Mouse (Mus musculus) NIH3T3 (cell line): ENCODE data around the gene Tspyl2.
A peak's percentile ranks its signal among the peaks of the same experiment; 100 is the strongest.
"Not testable (repeated sequence)": the region's sequence is repeated elsewhere in the genome, so short reads cannot be mapped to it uniquely, and the experiment has no call there.

Experiments
- DNase-seq: peaks from one replicate; pipeline ENCODE4 v3.0.0-alpha.2; 2012; ENCODE audit warnings: low read depth

Gene Tspyl2

DNA sequence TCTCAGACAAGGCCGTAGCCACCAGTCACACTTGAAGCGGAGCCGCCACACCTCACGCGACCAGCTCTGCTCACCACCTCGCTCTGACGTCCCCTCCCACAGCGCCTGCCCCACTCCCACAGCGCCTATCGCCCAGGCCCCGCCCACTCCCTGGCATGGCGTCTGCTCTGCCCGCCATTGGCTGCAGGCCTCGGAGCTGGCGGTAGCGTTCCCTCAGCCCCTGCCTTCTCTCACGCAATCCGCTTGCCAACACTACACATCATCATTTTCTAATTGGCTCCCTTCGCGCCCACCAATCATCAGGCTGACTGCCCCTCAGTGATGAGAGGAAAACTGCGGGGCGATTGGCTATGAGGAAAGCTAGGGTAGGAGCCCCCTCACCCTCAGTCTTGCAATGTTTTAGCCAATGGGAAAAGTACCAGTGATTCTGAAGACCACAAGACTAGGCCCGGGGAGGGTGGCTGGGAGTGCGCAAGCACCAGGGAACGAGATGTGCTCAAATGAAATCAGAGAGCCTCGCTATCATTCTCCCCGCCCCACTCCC is at the start of gene Tspyl2:
Gene Tspyl2, minus strand, starts transcription at position 68 of the 544 bp plus-strand sequence.
- peak; percentile 96 for DNase-seq

GRCm38 (mm10) chrX:152368397-152369273 is 26.4 kb upstream of the Tspyl2 start, which contains the start of gene Gpr173:
Gpr173 (minus strand) TSS chrX:152368704.
- DNase-seq: peak; percentile 75

DNA sequence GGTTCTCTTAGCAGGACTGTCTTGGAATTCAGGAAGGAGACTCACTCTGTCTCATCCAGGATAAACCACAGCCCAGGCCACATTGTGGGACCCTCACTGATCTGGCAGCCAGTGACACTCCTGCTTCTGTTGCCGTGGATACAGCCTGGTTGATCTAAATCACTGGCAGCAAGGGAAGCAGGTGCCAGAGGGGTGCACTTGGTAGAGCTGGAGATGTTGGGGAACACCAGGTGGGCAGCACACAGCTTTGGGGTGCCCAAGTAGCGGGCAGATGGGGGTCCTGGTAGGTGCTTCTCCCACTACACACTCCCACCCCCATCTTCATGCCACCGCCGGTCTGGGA is 25.8 kb upstream of the Tspyl2 start:
- no peak for DNase-seq

GRCm38 (mm10) chrX:152366418-152366817 is 24.2 kb upstream of the Tspyl2 start:
- DNase-seq: peak; percentile 60

DNA sequence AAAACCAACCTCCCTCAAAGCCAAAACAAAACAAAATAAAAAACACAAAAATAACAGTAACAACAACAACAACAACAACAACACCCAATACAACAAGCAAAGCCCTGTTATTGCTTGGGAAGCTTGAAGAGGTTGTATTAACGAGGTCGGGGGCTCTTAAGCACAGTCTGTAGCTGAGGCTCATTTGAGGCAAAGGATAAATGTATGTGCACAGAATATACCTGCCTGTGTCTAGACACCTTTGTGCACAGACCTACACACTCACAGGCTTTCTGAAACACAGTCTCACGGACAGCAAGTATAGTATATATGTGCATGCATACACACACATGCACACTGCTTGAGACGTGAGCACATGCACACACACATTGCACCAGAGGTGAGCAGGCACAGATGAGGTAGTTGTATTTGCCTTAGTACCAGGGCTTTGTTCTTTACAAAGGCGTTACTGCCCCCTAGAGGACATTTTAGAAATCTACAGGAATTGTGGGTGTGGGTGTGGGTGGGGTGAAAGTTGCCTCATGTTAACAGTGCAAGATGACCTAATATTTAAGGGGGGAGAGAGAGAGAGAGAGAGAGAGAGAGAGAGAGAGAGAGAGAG is 10.4 kb upstream of the Tspyl2 start:
- peak; percentile 82 for DNase-seq

- DNase-seq: no peak
Observed at GRCm38 (mm10) chrX:152347041-152347440, 4.8 kb upstream of the Tspyl2 start.

- no peak for DNase-seq
Observed at GRCm38 (mm10) chrX:152346587-152346986, 4.4 kb upstream of the Tspyl2 start.

DNA sequence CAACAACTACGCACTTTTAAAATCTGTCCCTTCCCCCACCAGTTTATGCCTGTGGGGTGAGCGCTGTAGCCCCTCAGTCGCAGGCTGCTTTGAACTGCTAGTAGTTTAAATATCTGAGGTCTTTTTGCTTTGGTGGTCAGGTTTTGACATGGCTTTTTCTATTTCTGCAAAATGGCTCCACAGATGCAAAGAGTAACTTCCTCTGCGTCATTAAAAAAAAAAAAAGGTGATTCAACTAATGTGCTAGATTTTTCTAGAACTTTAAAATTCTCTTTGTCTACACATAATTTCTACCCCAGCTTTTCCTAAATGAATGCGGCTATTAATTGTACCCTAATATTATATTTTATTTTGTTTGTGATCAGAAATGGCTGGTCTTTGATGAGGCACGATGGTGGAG is 678 bp upstream of the Tspyl2 start:
- DNase-seq: no peak

DNA sequence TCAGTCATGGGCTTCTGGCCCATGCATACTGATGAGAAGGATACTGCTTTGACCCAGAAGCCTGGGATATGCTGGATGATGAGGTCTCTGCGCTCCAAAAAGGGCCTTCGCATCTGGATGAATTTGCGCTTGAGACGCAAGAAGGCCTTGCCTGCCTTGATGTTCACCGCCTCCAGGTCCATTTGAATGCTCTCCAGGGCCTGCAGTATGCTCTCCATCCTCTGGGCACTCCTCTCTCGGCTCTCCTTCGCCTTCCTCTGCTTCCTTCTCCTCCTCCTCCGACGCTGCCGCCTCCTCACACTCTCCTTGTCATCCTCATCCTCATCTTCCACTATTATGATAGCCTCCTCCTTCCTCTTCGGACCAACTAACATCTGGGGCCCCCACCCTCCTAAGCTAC is 729 bp downstream of the Tspyl2 start:
- peak; percentile 32 for DNase-seq

GRCm38 (mm10) chrX:152336546-152337332 is 5.5 kb downstream of the Tspyl2 start:
- DNase-seq: peak; percentile 95

- DNase-seq: not testable (repeated sequence)
Observed at GRCm38 (mm10) chrX:152336123-152336522, 6.1 kb downstream of the Tspyl2 start.

DNA sequence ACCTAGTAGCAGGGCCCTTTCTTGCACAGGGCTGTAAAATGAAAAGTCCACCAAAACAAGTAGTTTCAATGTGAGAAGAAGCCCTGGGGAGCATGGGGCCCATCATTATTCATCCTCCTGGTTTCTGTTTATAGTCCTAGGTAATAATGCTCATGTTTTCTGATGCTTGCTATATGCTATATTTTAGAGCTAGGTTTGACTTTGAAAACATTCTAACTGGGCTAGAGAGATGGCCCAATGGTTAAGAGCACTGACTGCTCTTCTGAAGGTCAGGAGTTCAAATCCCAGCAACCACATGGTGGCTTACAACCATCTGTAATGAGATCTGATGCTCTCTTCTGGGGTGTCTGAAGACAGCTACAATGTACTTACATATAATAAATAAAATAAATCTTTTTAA is 12.8 kb downstream of the Tspyl2 start:
- not testable (repeated sequence) for DNase-seq

DNA sequence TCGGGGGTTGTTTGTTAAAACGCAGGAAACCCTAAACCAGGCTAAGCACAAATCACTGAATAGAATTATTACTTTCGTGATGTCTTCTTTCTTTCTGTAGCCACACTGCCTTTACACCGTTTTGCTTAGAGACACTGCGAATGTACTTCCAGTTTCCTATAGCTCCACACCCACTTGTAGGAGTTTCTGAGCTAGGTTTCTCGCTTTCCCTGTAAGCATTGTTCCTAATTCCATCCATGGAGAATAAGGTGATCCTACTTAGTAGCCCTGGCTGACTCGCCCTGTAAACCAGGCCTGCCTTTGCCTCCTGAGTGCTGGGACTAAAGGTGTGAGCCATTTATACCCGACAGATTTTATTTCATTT is 14.6 kb downstream of the Tspyl2 start:
- no peak for DNase-seq

- DNase-seq: peak; percentile 91
Observed at GRCm38 (mm10) chrX:152326996-152327688, 15.1 kb downstream of the Tspyl2 start, which contains the start of gene Kantr. Kantr (minus strand) TSS chrX:152327495.

DNA sequence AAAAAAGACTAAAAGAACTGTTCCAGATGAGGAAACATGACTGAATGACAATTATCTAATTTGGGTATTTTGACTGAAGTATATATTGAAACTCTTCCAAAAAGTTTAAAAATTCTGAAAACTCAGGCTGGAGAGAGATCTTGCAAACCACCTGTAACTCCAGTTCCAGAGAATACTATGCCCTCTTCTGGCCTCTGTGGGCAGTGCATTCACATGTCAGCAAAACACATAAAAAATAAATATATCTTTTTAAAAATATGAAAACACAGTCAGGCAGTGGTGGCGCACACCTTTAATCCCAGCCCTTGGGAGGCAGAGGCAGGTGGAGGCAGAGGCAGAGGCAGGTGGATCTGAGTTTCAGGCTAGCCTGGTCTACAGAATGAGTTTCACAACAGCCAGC is 18.6 kb downstream of the Tspyl2 start:
- DNase-seq: peak; percentile 25

DNA sequence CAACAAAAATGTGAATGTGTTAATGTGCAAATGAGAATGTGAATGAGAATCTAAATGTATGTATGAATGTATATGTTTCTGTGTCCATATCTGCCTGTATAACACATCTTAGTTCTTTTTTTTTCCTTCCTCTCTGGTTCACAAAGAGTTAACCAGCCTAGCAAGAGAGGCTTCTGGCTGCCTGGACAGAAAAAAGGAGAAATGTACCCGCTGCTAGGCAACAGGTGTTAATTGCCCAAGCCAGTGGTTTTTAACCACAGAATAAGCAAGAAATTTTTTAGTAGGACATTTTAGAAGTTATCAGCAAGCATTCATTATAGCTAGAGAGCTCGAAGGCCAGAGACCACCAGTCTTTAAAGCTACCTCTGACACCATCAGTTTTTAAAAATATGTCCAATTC is 19.4 kb downstream of the Tspyl2 start:
- DNase-seq: no peak

DNA sequence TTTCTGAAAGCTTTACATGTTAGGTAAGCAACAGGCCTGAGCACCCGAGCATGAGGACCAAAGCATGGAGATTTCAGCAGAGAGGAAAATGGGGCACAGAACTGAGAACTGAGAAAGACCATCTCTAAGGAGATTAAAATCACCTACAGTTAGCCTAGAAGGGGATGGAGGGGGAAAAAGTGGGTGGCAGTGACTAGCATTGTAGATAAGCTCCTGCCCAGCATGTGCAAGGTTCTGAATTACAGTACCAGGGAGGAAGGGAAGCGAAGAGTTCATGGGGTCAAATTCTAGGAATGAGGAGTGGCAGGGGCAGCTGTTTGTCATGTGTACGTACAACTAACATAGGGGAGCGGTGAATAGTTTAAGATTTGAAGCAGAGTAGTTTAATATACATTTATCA is 21.7 kb downstream of the Tspyl2 start:
- no peak for DNase-seq

DNA sequence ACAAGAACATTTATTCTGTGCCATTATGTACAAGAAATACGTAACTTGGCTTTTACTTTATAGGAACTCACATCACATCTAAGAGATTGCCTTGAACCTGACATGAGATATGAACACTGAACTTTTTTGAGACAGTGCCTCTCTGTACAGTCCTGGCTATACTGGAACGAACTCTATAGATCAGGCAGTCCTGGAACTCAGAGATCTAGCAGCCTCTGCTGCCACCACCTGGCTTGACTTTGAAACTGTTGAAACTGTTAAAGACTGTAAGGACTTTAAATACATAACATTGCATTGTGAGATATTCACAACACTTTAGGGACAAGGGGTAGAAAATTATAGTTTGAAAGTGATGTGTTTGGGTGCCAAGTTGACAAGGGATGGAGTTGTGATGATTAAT is 34.3 kb downstream of the Tspyl2 start:
- peak; percentile 58 for DNase-seq

DNA sequence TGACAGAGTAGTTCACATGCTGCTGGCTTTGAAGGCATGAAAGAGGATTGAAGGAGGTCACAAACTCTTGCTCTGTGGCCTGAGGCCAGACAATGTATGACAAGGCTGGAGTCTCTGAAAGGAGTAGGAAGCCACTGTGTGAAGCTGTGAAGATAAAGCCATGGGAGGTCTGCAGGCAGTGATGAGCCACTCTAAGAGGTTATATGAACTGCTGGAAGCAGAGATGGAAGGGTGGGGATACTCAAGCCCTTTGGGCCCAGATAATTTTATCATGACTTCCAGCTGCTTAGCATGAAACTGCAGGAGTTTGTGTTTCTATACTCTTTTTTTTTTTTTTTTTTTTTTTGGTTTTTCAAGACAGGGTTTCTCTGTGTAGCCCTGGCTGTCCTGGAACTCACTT is 34.9 kb downstream of the Tspyl2 start:
- no peak for DNase-seq

DNA sequence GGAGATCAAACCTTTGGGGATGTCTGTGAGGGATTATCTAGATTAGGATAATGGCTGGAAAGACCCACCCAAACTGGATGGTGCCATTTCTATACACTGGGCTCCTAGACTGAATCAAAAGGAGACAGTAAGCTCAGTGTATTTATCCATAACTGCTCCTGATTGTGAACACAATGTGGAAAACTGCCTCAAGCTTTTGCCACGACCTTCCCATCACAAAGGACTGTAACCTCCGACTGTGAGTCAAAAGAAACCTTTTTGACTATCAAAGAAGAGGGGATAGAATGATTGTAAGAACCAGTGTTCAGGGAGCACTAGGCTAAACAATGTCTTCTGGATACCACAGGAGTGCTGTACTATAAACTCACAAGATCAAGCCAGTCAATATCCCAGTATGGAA is 36.0 kb downstream of the Tspyl2 start:
- DNase-seq: no peak

DNA sequence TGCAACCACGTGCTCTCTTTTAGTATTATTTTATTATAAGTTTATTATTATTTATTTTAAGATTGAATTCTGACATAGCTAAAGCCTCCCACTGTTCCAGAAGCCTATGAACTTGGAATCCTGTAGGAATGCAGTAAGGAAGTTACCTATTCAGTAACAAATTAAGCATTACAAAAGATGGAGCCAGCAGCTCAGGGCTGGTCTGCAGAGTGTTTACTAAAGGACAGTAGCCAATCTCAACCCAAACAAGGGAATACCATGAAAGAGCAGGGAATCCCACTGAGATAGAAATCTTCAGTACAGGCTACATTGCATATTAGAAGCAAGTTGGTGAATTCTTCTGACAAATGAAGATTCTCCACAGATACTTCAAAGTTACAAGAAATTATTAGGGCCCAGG is 55.2 kb downstream of the Tspyl2 start:
- not testable (repeated sequence) for DNase-seq
